Mouse (Mus musculus) olfactory bulb, adult 2 months (tissue): ENCODE measurements around the gene H2-Q7.
"Not testable (repeated sequence)": the region's sequence is repeated elsewhere in the genome, so short reads cannot be mapped to it uniquely, and the experiment has no call there.

Source experiments
- CTCF ChIP-seq: fragments of 200-500 bp; IDR thresholded peaks from 2 replicates; pipeline ENCODE4 v1.5.1; 2012; ENCODE audit warnings: low read depth, mild to moderate bottlenecking, low read length, moderate library complexity; ENCODE audit not compliant: insufficient read depth
- POLR2A ChIP-seq: fragments of 200-500 bp; IDR thresholded peaks from 2 replicates; pipeline ENCODE4 v1.6.1; 2012; ENCODE audit warnings: mild to moderate bottlenecking, low read depth, low read length, moderate library complexity; ENCODE audit not compliant: insufficient read depth

GRCm38 (mm10) chr17:35424106-35424505 lies 14.8 kb upstream of the H2-Q7 start:
- TF ChIP-seq CTCF, POLR2A: not testable (repeated sequence)
